Mouse (Mus musculus): ENCODE data around the gene Tcf7.
"Not testable (repeated sequence)": the region's sequence is repeated elsewhere in the genome, so short reads cannot be mapped to it uniquely, and the experiment has no call there.

The Tcf7 gene

GRCm38 (mm10) chr11:52228722-52229448 is 53.9 kb downstream of the Tcf7 start:
- DNase-seq (ENCODE audit: extremely low read depth, low read depth), result no peak

- no peak for DNase-seq (ENCODE audit: extremely low read depth, low read depth)
Measured at GRCm38 (mm10) chr11:52227466-52228226, 55.2 kb downstream of the Tcf7 start.

- DNase-seq (ENCODE audit: extremely low read depth, low read depth), result no peak
Measured at GRCm38 (mm10) chr11:52227053-52227452, 55.8 kb downstream of the Tcf7 start.

GRCm38 (mm10) chr11:52225986-52226599 is 56.7 kb downstream of the Tcf7 start:
- no peak for DNase-seq (ENCODE audit: extremely low read depth, low read depth)

- DNase-seq (ENCODE audit: extremely low read depth, low read depth), result peak; percentile 57
Measured at GRCm38 (mm10) chr11:52223968-52224682, 58.7 kb downstream of the Tcf7 start.

GRCm38 (mm10) chr11:52222891-52223290 is 59.9 kb downstream of the Tcf7 start:
- DNase-seq (ENCODE audit: extremely low read depth, low read depth), result peak; percentile 62

GRCm38 (mm10) chr11:52221921-52222320 is 60.9 kb downstream of the Tcf7 start:
- DNase-seq (ENCODE audit: extremely low read depth, low read depth), result not testable (repeated sequence)

- peak; percentile 39 for DNase-seq (ENCODE audit: extremely low read depth, low read depth)
Measured at GRCm38 (mm10) chr11:52220282-52220681, 62.5 kb downstream of the Tcf7 start.

- DNase-seq (ENCODE audit: extremely low read depth, low read depth), result no peak
Measured at GRCm38 (mm10) chr11:52213887-52214286, 68.9 kb downstream of the Tcf7 start, which contains the start of gene Olfr1371. Gene Olfr1371 (minus strand): TSS chr11:52213987.

All from MEL-GATA-1-ER (cell line).